Mouse (Mus musculus) thymus, postnatal 36 days (tissue): Measurements from ENCODE around the gene Adcy9.
"Not testable (repeated sequence)": the region's sequence is repeated elsewhere in the genome, so short reads cannot be mapped to it uniquely, and the experiment has no call there.

ENCODE experiments used
- DNase-seq, 2 experiments: peaks; one replicate each; pipeline ENCODE4 v3.0.0; 2022; ENCODE audit warnings: mixed read lengths in 2 of 2

Gene Adcy9

DNA sequence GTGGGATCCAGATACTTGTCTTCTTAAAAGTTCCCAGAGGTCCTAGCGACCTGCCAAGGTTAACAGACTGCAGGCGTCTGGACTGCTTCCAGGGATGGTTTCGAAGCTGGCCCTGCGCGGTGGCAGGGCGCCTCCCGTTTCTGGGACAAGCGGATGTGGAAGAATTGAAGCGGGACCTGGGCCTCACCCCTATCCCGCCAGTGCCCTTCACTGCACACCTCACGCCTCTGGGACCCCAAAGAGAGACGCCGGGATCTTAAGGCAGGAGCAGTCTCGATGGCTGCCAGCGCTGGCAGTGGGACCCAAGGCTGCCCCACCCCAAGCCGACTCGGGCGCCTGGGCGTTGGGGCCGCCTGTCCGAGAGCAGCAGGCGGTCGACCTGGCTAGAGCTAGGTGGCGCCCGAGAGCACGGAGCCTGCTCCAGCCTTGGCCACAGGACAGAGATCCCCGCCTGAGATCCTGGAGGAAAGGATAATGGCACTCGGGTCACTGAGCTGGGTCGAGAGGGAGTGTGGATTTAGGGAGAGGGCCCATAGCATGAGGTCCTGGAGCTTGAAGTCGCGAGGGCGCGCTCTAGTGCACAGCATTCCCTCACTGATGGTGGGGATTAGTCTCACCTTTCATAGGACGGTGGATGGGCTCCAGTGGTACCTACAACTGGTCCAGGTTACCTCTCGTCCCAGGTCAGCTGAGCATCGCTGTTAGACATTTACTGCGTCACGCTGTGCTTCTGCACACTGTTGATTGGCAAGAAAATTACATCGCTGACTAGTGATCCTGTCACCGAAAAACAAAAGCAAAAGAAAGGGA is 152.2 kb downstream of the Adcy9 start:
- peak; percentile 60 to 65 for DNase-seq

DNA sequence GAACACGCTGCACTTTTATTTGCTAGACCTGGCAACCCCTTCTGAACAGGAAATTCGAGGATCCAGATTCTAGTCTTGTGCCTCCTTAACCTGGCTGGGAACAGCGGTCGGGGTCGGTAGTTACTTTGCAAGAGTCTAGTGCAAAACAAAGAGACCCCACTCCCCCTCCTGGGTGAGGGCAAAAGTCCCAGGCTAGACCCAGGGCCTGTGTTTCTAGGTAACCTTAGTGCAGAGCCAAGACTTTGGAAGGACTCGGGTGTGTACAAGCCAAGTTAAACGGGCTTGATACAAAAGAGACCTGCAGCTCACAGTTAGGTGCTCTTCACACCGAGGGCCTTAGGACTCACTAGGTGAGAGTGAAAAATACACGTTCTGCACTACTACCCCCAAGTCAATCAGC is 152.8 kb downstream of the Adcy9 start:
- DNase-seq, result no peak

DNA sequence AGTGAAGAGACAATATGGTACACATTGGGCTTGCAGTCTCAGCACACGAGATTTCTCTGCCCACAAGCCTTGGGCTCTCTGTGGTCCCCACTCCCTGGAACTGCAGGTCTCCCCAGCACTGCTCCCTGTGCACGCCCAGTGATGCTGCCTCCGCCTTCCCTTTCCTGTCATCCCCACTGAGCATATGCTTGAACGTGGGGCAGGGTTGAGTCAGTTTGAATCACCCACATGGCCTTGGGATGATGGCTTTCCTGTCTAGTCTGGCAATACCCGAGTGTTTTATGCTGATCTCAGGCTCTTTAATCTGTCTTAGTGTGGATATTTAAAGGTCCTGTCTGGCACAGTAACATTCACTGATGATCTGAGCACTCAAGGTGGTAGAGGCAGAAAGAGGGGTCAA is 154.9 kb downstream of the Adcy9 start:
- DNase-seq, result no peak

DNA sequence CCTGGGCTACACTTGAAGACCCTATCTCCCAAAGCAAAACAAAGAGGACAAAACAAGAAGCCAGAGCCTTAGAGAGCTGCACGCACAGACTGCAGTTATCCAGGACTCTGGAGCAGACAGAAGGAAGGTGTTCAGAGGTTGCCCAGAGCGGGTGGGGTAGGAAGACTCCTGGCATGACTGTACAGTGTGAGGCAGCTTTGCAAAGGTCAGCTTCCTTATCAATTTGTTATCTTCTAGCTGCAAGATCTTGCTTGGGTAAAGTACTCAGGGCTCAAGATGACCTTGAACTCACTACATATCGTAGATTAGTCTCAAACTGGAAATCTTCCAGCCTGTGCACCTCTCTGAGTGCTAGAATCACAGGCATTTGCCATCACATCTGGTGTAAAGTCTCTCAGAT is 156.8 kb downstream of the Adcy9 start:
- DNase-seq, result no peak

DNA sequence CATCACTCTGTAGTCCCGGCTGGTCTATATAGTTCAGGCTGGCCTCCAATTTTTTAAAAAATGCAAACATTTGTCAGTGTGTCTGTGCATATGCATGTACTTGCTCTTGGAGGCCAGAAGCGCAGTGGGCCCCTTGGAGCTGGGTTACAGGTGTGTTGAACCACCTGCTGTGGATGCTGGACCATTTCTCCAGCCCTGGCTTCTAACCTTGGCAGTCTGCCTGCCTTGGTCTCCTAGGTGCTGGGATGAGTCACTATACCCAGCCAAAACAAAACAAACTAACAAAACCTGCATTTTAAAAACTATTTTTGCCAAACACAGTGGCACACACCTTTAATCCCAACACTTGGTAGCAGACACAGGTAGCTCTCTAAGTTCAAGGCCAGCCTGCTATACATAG is 162.8 kb downstream of the Adcy9 start:
- no peak for DNase-seq

DNA sequence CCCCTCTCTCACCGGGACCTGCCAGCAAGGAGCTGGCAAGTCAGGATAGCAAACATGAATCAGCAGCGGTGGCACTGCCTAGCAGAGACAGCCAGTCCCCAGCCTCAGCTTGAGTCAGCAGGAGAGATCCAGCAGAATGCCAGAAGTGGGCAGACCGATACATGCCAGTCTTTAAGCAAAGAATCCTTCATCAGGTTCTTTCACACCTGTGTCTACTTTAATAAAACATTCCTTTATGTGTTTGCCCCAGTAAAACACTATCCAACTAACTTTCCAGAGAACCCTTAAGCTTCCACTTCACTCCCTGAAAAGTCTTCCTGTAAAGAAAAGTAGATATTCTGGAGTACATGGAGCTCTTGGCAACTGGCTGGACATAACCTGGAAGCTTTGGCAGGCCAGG is 171.5 kb downstream of the Adcy9 start:
- DNase-seq, result no peak

DNA sequence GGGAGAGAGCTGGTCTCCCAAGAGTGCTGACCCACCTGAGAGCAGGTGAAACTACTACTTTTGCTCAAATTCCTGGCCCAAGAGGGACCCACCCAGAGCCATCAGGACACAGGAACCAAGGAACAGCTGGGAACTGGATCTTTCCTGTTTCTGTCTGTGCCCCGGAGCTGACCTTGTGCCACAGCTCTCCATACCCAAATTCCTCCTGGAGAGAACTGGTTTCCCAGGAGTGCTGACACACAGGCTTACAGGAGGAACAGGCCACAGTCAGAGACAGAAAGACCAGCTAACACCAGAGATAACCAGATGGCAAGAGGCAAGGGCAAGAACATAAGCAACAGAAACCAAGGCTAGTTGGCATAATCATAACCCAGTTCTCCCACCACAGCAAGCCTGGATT is 175.1 kb downstream of the Adcy9 start:
- not testable (repeated sequence) for DNase-seq
